Mouse (Mus musculus): ENCODE results near the gene Klhdc1. TPM values are rescaled to one million over a fixed set of nuclear protein-coding genes. Genes with fewer than 3 reads are reported as not detected.

Klhdc1 gene
- polyA plus RNA-seq, 1 experiment, result 8.1 TPM

- no peak overlapping the region for H3ac ChIP-seq (ENCODE audit: control insufficient read depth, insufficient read length)
- no peaks in the 10 kb centered on the region for H3K79me2 ChIP-seq (ENCODE audit: control insufficient read depth, insufficient read depth)
- no peak overlapping the region for H3K4me2 ChIP-seq (ENCODE audit: low read depth)
- H3K4me3 ChIP-seq, result no peak overlapping the region
- H3K27me3 ChIP-seq (ENCODE audit: control insufficient read depth, insufficient read depth, insufficient read length), result no peaks in the 10 kb centered on the region
- H3K36me3 ChIP-seq (ENCODE audit: control insufficient read depth, insufficient read depth), result peaks cover 81% of the 10 kb centered on the region
- TF ChIP-seq CEBPB (IDR thresholded peaks at IDR 0.05; ENCODE audit: insufficient read depth, poor library complexity, severe bottlenecking) (no peak), POLR2AphosphoS2 (IDR thresholded peaks at IDR 0.05; ENCODE audit: insufficient read length, low read depth) (peak; percentile 74)
These were observed 68.7 kb downstream of the Klhdc1 start for GRCm38 (mm10) chr12:69309659-69310058.

- Histone ChIP-seq H3ac (ENCODE audit: control insufficient read depth, insufficient read length) (no peak overlapping the region), H3K79me2 (ENCODE audit: control insufficient read depth, insufficient read depth) (no peaks in the 10 kb centered on the region), H3K36me3 (ENCODE audit: control insufficient read depth, insufficient read depth) (peaks cover 54% of the 10 kb centered on the region), H3K4me3 (no peak overlapping the region), H3K4me2 (ENCODE audit: low read depth) (no peak overlapping the region), H3K27me3 (ENCODE audit: control insufficient read depth, insufficient read depth, insufficient read length) (no peaks in the 10 kb centered on the region)
- TF ChIP-seq MYOD1 (IDR thresholded peaks at IDR 0.05; ENCODE audit: control insufficient read depth in 1 of 3, insufficient read length in 2 of 3, low read depth in 2 of 3) (no peak), POLR2A (IDR thresholded peaks at IDR 0.05; ENCODE audit: insufficient read length, low read depth) (no peak), MYOG (IDR thresholded peaks at IDR 0.05; ENCODE audit: control insufficient read depth in 1 of 3, insufficient read depth in 1 of 3, insufficient read length in 2 of 3, low read depth in 2 of 3) (no peak)
These were observed 77.5 kb downstream of the Klhdc1 start for GRCm38 (mm10) chr12:69318431-69318830.

GRCm38 (mm10) chr12:69331187-69331586 is 90.2 kb downstream of the Klhdc1 start:
- H3K27me3 ChIP-seq (ENCODE audit: control insufficient read depth, insufficient read depth, insufficient read length), result no peaks in the 10 kb centered on the region
- TF ChIP-seq MAX (IDR thresholded peaks at IDR 0.05; ENCODE audit: low read depth), result no peak
- no peak for TF ChIP-seq CEBPB (IDR thresholded peaks at IDR 0.05; ENCODE audit: insufficient read depth, poor library complexity, severe bottlenecking)
- no peak for TF ChIP-seq E2F4 (IDR thresholded peaks at IDR 0.05; ENCODE audit: insufficient read depth)
- no peak for TF ChIP-seq USF1 (IDR thresholded peaks at IDR 0.05; ENCODE audit: low read depth)
- TF ChIP-seq TCF3 (IDR thresholded peaks at IDR 0.05; ENCODE audit: insufficient read length, low read depth), result no peak
- TF ChIP-seq MYOG (IDR thresholded peaks at IDR 0.05; ENCODE audit: control insufficient read depth in 1 of 3, insufficient read depth in 1 of 3, insufficient read length in 2 of 3, low read depth in 2 of 3), result no peak
- no peak for TF ChIP-seq SRF (IDR thresholded peaks at IDR 0.05; ENCODE audit: control insufficient read depth, insufficient read length, low read depth)
- no peak for TF ChIP-seq POLR2A (IDR thresholded peaks at IDR 0.05; ENCODE audit: insufficient read length, low read depth)
- TF ChIP-seq TCF12 (IDR thresholded peaks at IDR 0.05; ENCODE audit: insufficient read depth, poor library complexity, severe bottlenecking), result no peak
- TF ChIP-seq REST (IDR thresholded peaks at IDR 0.05; ENCODE audit: insufficient read depth, insufficient read length), result no peak
- TF ChIP-seq POLR2AphosphoS2 (IDR thresholded peaks at IDR 0.05; ENCODE audit: insufficient read length, low read depth), result no peak
- TF ChIP-seq MYOD1 (IDR thresholded peaks at IDR 0.05; ENCODE audit: control insufficient read depth in 1 of 3, insufficient read length in 2 of 3, low read depth in 2 of 3), result no peak
- no peak overlapping the region for H3K4me2 ChIP-seq (ENCODE audit: low read depth)
- H3K4me3 ChIP-seq, result no peak overlapping the region
- H3K36me3 ChIP-seq (ENCODE audit: control insufficient read depth, insufficient read depth), result peaks cover 44% of the 10 kb centered on the region
- no peaks in the 10 kb centered on the region for H3K79me2 ChIP-seq (ENCODE audit: control insufficient read depth, insufficient read depth)
- H3ac ChIP-seq (ENCODE audit: control insufficient read depth, insufficient read length), result no peak overlapping the region

- TF ChIP-seq TCF12 (IDR thresholded peaks at IDR 0.05; ENCODE audit: insufficient read depth, poor library complexity, severe bottlenecking) (no peak), MYOD1 (IDR thresholded peaks at IDR 0.05; ENCODE audit: control insufficient read depth in 1 of 3, insufficient read length in 2 of 3, low read depth in 2 of 3) (no peak), MYOG (IDR thresholded peaks at IDR 0.05; ENCODE audit: control insufficient read depth in 1 of 3, insufficient read depth in 1 of 3, insufficient read length in 2 of 3, low read depth in 2 of 3) (no peak), POLR2A (IDR thresholded peaks at IDR 0.05; ENCODE audit: insufficient read length, low read depth) (no peak), CEBPB (IDR thresholded peaks at IDR 0.05; ENCODE audit: insufficient read depth, poor library complexity, severe bottlenecking) (no peak), MAX (IDR thresholded peaks at IDR 0.05; ENCODE audit: low read depth) (no peak), REST (IDR thresholded peaks at IDR 0.05; ENCODE audit: insufficient read depth, insufficient read length) (no peak), SRF (IDR thresholded peaks at IDR 0.05; ENCODE audit: control insufficient read depth, insufficient read length, low read depth) (no peak), POLR2AphosphoS2 (IDR thresholded peaks at IDR 0.05; ENCODE audit: insufficient read length, low read depth) (no peak), USF1 (IDR thresholded peaks at IDR 0.05; ENCODE audit: low read depth) (no peak), E2F4 (IDR thresholded peaks at IDR 0.05; ENCODE audit: insufficient read depth) (no peak), TCF3 (IDR thresholded peaks at IDR 0.05; ENCODE audit: insufficient read length, low read depth) (no peak)
- no peak overlapping the region for H3K4me3 ChIP-seq
- H3K36me3 ChIP-seq (ENCODE audit: control insufficient read depth, insufficient read depth), result peaks cover 53% of the 10 kb centered on the region
- H3ac ChIP-seq (ENCODE audit: control insufficient read depth, insufficient read length), result no peak overlapping the region
- H3K4me2 ChIP-seq (ENCODE audit: low read depth), result no peak overlapping the region
- H3K27me3 ChIP-seq (ENCODE audit: control insufficient read depth, insufficient read depth, insufficient read length), result no peaks in the 10 kb centered on the region
- no peaks in the 10 kb centered on the region for H3K79me2 ChIP-seq (ENCODE audit: control insufficient read depth, insufficient read depth)
These were observed 91.2 kb downstream of the Klhdc1 start for GRCm38 (mm10) chr12:69332147-69332546.

GRCm38 (mm10) chr12:69333547-69333946 is 92.6 kb downstream of the Klhdc1 start:
- no peak overlapping the region for H3K4me2 ChIP-seq (ENCODE audit: low read depth)
- TF ChIP-seq POLR2A (IDR thresholded peaks at IDR 0.05; ENCODE audit: insufficient read length, low read depth), result no peak
- TF ChIP-seq USF1 (IDR thresholded peaks at IDR 0.05; ENCODE audit: low read depth), result no peak
- no peak for TF ChIP-seq MAX (IDR thresholded peaks at IDR 0.05; ENCODE audit: low read depth)
- TF ChIP-seq POLR2AphosphoS2 (IDR thresholded peaks at IDR 0.05; ENCODE audit: insufficient read length, low read depth), result no peak
- no peak for TF ChIP-seq CEBPB (IDR thresholded peaks at IDR 0.05; ENCODE audit: insufficient read depth, poor library complexity, severe bottlenecking)
- TF ChIP-seq MYOD1 (IDR thresholded peaks at IDR 0.05; ENCODE audit: control insufficient read depth in 1 of 3, insufficient read length in 2 of 3, low read depth in 2 of 3), result no peak
- TF ChIP-seq SRF (IDR thresholded peaks at IDR 0.05; ENCODE audit: control insufficient read depth, insufficient read length, low read depth), result no peak
- no peak for TF ChIP-seq REST (IDR thresholded peaks at IDR 0.05; ENCODE audit: insufficient read depth, insufficient read length)
- TF ChIP-seq E2F4 (IDR thresholded peaks at IDR 0.05; ENCODE audit: insufficient read depth), result no peak
- no peak for TF ChIP-seq MYOG (IDR thresholded peaks at IDR 0.05; ENCODE audit: control insufficient read depth in 1 of 3, insufficient read depth in 1 of 3, insufficient read length in 2 of 3, low read depth in 2 of 3)
- TF ChIP-seq TCF3 (IDR thresholded peaks at IDR 0.05; ENCODE audit: insufficient read length, low read depth), result no peak
- H3K4me3 ChIP-seq, result no peak overlapping the region
- peaks cover 65% of the 10 kb centered on the region for H3K36me3 ChIP-seq (ENCODE audit: control insufficient read depth, insufficient read depth)
- H3ac ChIP-seq (ENCODE audit: control insufficient read depth, insufficient read length), result no peak overlapping the region
- H3K79me2 ChIP-seq (ENCODE audit: control insufficient read depth, insufficient read depth), result no peaks in the 10 kb centered on the region
- no peaks in the 10 kb centered on the region for H3K27me3 ChIP-seq (ENCODE audit: control insufficient read depth, insufficient read depth, insufficient read length)

Other genes with a start within 250 kb of the Klhdc1 start
- gene Rps29, start 82.0 kb upstream of the Klhdc1 start, polyA plus RNA-seq (2012; fragmentation: generic; extraction: Trizol), result 6,498 TPM
- 5.1 TPM for gene Lrr1, start 72.4 kb upstream of the Klhdc1 start, polyA plus RNA-seq (2012; fragmentation: generic; extraction: Trizol)
- 880 TPM for gene Rpl36al, start 57.1 kb upstream of the Klhdc1 start, polyA plus RNA-seq (2012; fragmentation: generic; extraction: Trizol)
- gene Mgat2, start 57.0 kb upstream of the Klhdc1 start, polyA plus RNA-seq (2012; fragmentation: generic; extraction: Trizol), result 20.7 TPM
- 2.6 TPM for gene Gm49383, start 44.1 kb upstream of the Klhdc1 start, polyA plus RNA-seq (2012; fragmentation: generic; extraction: Trizol)
- 2.6 TPM for gene Dnaaf2, start 42.7 kb upstream of the Klhdc1 start, polyA plus RNA-seq (2012; fragmentation: generic; extraction: Trizol)
- 2.6 TPM for gene Gm49384, start 36.9 kb upstream of the Klhdc1 start, polyA plus RNA-seq (2012; fragmentation: generic; extraction: Trizol)
- 4.2 TPM for gene Pole2, start 13.0 kb upstream of the Klhdc1 start, polyA plus RNA-seq (2012; fragmentation: generic; extraction: Trizol)
- 59.9 TPM for gene Klhdc2, start 55.5 kb downstream of the Klhdc1 start, polyA plus RNA-seq (2012; fragmentation: generic; extraction: Trizol)
- 6.8 TPM for gene Nemf, start 116.0 kb downstream of the Klhdc1 start, polyA plus RNA-seq (2012; fragmentation: generic; extraction: Trizol)
- 71.4 TPM for gene Arf6, start 131.0 kb downstream of the Klhdc1 start, polyA plus RNA-seq (2012; fragmentation: generic; extraction: Trizol)
- 2.4 TPM for gene Gm9887, start 131.3 kb downstream of the Klhdc1 start, polyA plus RNA-seq (2012; fragmentation: generic; extraction: Trizol)

Measured in myocyte (in vitro differentiated cells).